Mouse (Mus musculus) adrenal gland, postnatal 4 days (tissue): ENCODE data around the gene Wdcp. TPM values are rescaled to one million over a fixed set of nuclear protein-coding genes. Genes with fewer than 3 reads are reported as not detected.

Experiments
- total RNA-seq, 2 experiments: library from RNA; stranded (reverse); gene quantifications; 2 replicates each; pipeline ENCODE4 v1.2.3; 2021

Wdcp gene
- total RNA-seq, 2 experiments from 2014 or later: 10.8 to 15.5 TPM

Other genes starting within 250 kb of the Wdcp start
- gene Fam228a, start 104.9 kb upstream of the Wdcp start, total RNA-seq: under 1 TPM; 0.34 to 0.39 TPM
- gene Pfn4, start 74.3 kb upstream of the Wdcp start, total RNA-seq: 1 to 10 TPM; 4.3 to 6.7 TPM
- 10 to 100 TPM; 13.2 to 14.1 TPM for gene Fam228b, start 74.0 kb upstream of the Wdcp start, total RNA-seq
- 100 to 1,000 TPM; 133 to 140 TPM for gene Sf3b6, start 25.8 kb upstream of the Wdcp start, total RNA-seq
- 10 to 100 TPM; 24.5 to 33.2 TPM for gene Fkbp1b, start 1.7 kb upstream of the Wdcp start, total RNA-seq
- gene Mfsd2b, start 31.1 kb downstream of the Wdcp start, total RNA-seq: 1 to 10 TPM; 5.2 to 5.9 TPM
- 10 to 100 TPM; 25.5 to 26.0 TPM for gene Ubxn2a, start 64.4 kb downstream of the Wdcp start, total RNA-seq
- 10 to 100 TPM; 36.6 to 40.5 TPM for gene Atad2b, start 74.0 kb downstream of the Wdcp start, total RNA-seq